Mouse (Mus musculus) lung, embryonic 15.5 days (tissue): ENCODE measurements at regions not wholly inside any gene's neighbourhood (a gene's known extent, or its start where the extent isn't known, plus 50 kb on each side); places are given as distances from the start of the nearest gene placed in this dataset.

ENCODE experiments used
- ATAC-seq: fragments of 200-750 bp; cut with Nextera tagmentation; 2 replicates; pipeline ENCODE4 v1.8.0; 2017; ENCODE audit warnings: moderate number of reproducible peaks, borderline replicate concordance; ENCODE audit not compliant: low FRiP score, low TSS enrichment; ENCODE audit errors: extremely low read depth
- H3K27ac ChIP-seq: fragments of 300-500 bp; sonication (generic); 2 replicates; pipeline ENCODE4 v1.5.1; 2015; ENCODE audit warnings: moderate library complexity, mild to moderate bottlenecking, inconsistent platforms
- H3K27me3 ChIP-seq: fragments of 300-500 bp; sonication (generic); 2 replicates; pipeline ENCODE4 v1.6.1; 2015; ENCODE audit warnings: inconsistent platforms
- H3K36me3 ChIP-seq: fragments of 300-500 bp; sonication (generic); 2 replicates; pipeline ENCODE4 v1.6.1; 2015; ENCODE audit warnings: inconsistent platforms
- H3K4me1 ChIP-seq: fragments of 300-500 bp; sonication (generic); 2 replicates; pipeline ENCODE4 v1.6.1; 2015; ENCODE audit warnings: inconsistent platforms
- H3K4me2 ChIP-seq: fragments of 300-500 bp; sonication (generic); 2 replicates; pipeline ENCODE4 v1.6.1; 2015; ENCODE audit warnings: inconsistent platforms, mild to moderate bottlenecking, moderate library complexity
- H3K4me3 ChIP-seq: fragments of 300-500 bp; sonication (generic); 2 replicates; pipeline ENCODE4 v1.5.1; 2015; ENCODE audit warnings: mild to moderate bottlenecking, inconsistent platforms
- H3K9ac ChIP-seq: fragments of 300-500 bp; sonication (generic); 2 replicates; pipeline ENCODE4 v1.6.1; 2015; ENCODE audit warnings: inconsistent platforms
- H3K9me3 ChIP-seq: fragments of 300-500 bp; sonication (generic); 2 replicates; pipeline ENCODE4 v1.6.1; 2016; ENCODE audit warnings: inconsistent platforms
- WGBS: fragments of 180-500 bp; shearing (Covaris S2); methylation state at CpG from one replicate; pipeline ENCODE4 v1.1.7; 2015; 5-methylcytosine and 5-hydroxymethylcytosine counted together

GRCm38 (mm10) chr5:37895441-37896336, 71.3 kb upstream of the Msx1 start:
- Histone ChIP-seq H3K4me3 (no peak overlapping the region), H3K27ac (no peak overlapping the region), H3K4me2 (no peak overlapping the region; the same call in 1 of the 2 replicates), H3K4me1 (peaks cover 21% of the 10 kb centered on the region), H3K9me3 (no peaks in the 10 kb centered on the region), H3K36me3 (no peaks in the 10 kb centered on the region), H3K27me3 (peaks cover 74% of the 10 kb centered on the region), H3K9ac (no peak overlapping the region)
- 11% methylated on average over 19 of the region's 19 CpGs for WGBS
- no peak for ATAC-seq

GRCm38 (mm10) chr5:37893639-37894550, 69.5 kb upstream of the Msx1 start:
- Histone ChIP-seq H3K27ac (no peak overlapping the region), H3K36me3 (no peaks in the 10 kb centered on the region), H3K9me3 (no peaks in the 10 kb centered on the region), H3K9ac (no peak overlapping the region), H3K4me2 (peak overlapping the region; percentile 56), H3K4me1 (peaks cover 21% of the 10 kb centered on the region), H3K27me3 (peaks cover 64% of the 10 kb centered on the region), H3K4me3 (peak overlapping the region; percentile 25)
- 6% methylated on average over 36 of the region's 36 CpGs for WGBS
- peak; percentile 33; the same call in 1 of the 2 replicates for ATAC-seq

GRCm38 (mm10) chr5:37890641-37891040, 66.3 kb upstream of the Msx1 start:
- no peaks in the 10 kb centered on the region for H3K9me3 ChIP-seq
- peaks cover 45% of the 10 kb centered on the region for H3K27me3 ChIP-seq
- no peak overlapping the region for H3K4me2 ChIP-seq
- no peak overlapping the region for H3K4me3 ChIP-seq
- 29% methylated on average over 11 of the region's 11 CpGs for WGBS
- no peak for ATAC-seq
- no peaks in the 10 kb centered on the region for H3K36me3 ChIP-seq
- H3K9ac ChIP-seq, result no peak overlapping the region
- peaks cover 16% of the 10 kb centered on the region for H3K4me1 ChIP-seq
- no peak overlapping the region for H3K27ac ChIP-seq

GRCm38 (mm10) chr5:37879668-37880380, 55.4 kb upstream of the Msx1 start:
- Histone ChIP-seq H3K4me1 (0 out of 2 replicates have a peak, but pooled peaks cover 3% of the 10 kb centered on the region), H3K36me3 (no peaks in the 10 kb centered on the region), H3K27ac (no peak overlapping the region), H3K9ac (no peak overlapping the region), H3K4me3 (no peak overlapping the region), H3K4me2 (no peak overlapping the region), H3K9me3 (no peaks in the 10 kb centered on the region), H3K27me3 (no peaks in the 10 kb centered on the region)
- WGBS, result 63% methylated on average over 2 of the region's 2 CpGs
- ATAC-seq, result no peak

GRCm38 (mm10) chr5:37876240-37876639, 51.9 kb upstream of the Msx1 start:
- no peak for ATAC-seq
- 52% methylated on average over 4 of the region's 4 CpGs for WGBS
- Histone ChIP-seq H3K27ac (no peak overlapping the region), H3K27me3 (no peaks in the 10 kb centered on the region; the same call in 1 of the 2 replicates), H3K4me3 (no peak overlapping the region), H3K4me1 (0 out of 2 replicates have a peak, but pooled peaks cover 3% of the 10 kb centered on the region), H3K9ac (no peak overlapping the region), H3K36me3 (no peaks in the 10 kb centered on the region), H3K9me3 (no peaks in the 10 kb centered on the region), H3K4me2 (no peak overlapping the region)

- ATAC-seq, result peak; percentile 55; the same call in 1 of the 2 replicates
- H3K9me3 ChIP-seq, result no peaks in the 10 kb centered on the region
- 63% methylated on average over 13 of the region's 13 CpGs for WGBS
- H3K9ac ChIP-seq, result no peak overlapping the region
- no peak overlapping the region for H3K27ac ChIP-seq
- no peak overlapping the region for H3K4me3 ChIP-seq
- H3K36me3 ChIP-seq, result no peaks in the 10 kb centered on the region
- 0 out of 2 replicates have a peak, but pooled peaks cover 3% of the 10 kb centered on the region for H3K4me1 ChIP-seq
- H3K27me3 ChIP-seq, result peaks cover 6% of the 10 kb centered on the region; the same call in 1 of the 2 replicates
- no peak overlapping the region for H3K4me2 ChIP-seq
Measured at GRCm38 (mm10) chr5:37875452-37875851, 51.1 kb upstream of the Msx1 start.

- no peaks in the 10 kb centered on the region for H3K36me3 ChIP-seq
- no peak overlapping the region for H3K27ac ChIP-seq
- WGBS, result 63% methylated on average over 6 of the region's 6 CpGs
- H3K9ac ChIP-seq, result no peak overlapping the region
- H3K27me3 ChIP-seq, result peaks cover 12% of the 10 kb centered on the region; the same call in 1 of the 2 replicates
- no peak overlapping the region for H3K4me2 ChIP-seq
- no peaks in the 10 kb centered on the region for H3K4me1 ChIP-seq
- no peak overlapping the region for H3K4me3 ChIP-seq
- H3K9me3 ChIP-seq, result no peaks in the 10 kb centered on the region
- peak; percentile 48; the same call in 1 of the 2 replicates for ATAC-seq
Measured at GRCm38 (mm10) chr5:37874784-37875281, 50.5 kb upstream of the Msx1 start.
